Mouse (Mus musculus): ENCODE results near the gene Dlgap4. TPM values are rescaled to one million over a fixed set of nuclear protein-coding genes. Genes with fewer than 3 reads are reported as not detected.
A peak's percentile ranks its signal among the peaks of the same experiment; 100 is the strongest.

The Dlgap4 gene
- polyA plus RNA-seq, 1 experiment from 2014 or later = 66.4 TPM

DNA sequence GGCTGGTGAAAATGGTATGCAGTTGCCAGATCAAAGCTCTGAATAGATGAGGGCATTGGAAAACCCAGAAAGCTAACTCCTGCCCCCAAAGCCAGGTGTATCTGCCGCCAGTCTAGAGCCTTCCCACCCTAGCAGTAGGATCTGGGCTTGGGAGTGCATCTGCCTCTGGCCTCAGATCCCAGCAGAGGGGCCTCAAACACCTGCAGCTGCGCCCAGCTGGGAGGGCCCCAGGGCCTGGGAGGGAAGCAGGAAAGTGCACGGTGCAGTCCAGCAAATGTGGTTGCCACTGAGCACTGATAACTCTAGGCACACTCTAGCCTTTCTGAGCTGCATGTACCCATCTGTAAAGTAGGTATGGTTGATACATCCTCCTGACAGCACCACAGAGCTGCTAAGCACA lies 129.7 kb downstream of the Dlgap4 start:
- H3K27ac ChIP-seq (ENCODE audit: low read length) = no peak overlapping the region
- H3K9ac ChIP-seq (ENCODE audit: low read length) = no peak overlapping the region
- no peak overlapping the region for H3K4me2 ChIP-seq (ENCODE audit: low read depth, low read length)
- H3K27me3 ChIP-seq (ENCODE audit: control insufficient read depth, insufficient read depth, low read depth, low read length) = no peaks in the 10 kb centered on the region
- H3K4me1 ChIP-seq (replicated peaks; ENCODE audit: control insufficient read depth, insufficient read depth, low read length) = peaks cover 16% of the 10 kb centered on the region
- H3K36me3 ChIP-seq (ENCODE audit: control insufficient read depth, insufficient read depth, low read length) = peaks cover 14% of the 10 kb centered on the region
- H3K9me3 ChIP-seq (ENCODE audit: control insufficient read depth, low read length) = no peaks in the 10 kb centered on the region
- WGBS = 77% methylated on average over 3 of the region's 3 CpGs
- no peak overlapping the region for H3K4me3 ChIP-seq (ENCODE audit: low read length)
- ATAC-seq (ENCODE audit: low read depth) = no peak

DNA sequence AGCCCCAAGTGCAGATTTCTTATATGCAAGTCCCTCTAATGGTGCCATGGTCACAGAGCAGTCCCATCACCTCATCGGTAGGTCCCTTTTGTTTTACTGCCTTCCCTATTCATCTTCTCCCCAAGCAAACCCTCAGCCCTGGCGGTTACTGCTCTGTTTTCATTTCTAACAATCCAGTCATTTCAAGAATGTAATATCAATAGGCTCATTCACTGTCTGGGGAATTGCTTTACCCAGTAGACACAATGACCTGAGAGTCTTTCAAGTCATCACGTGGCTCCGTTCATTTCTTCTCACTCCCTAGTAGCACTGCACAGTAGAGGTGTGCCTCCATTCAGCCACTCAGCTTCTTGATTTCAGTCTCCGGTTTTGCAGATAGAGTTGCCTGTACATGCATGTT lies 130.9 kb downstream of the Dlgap4 start:
- no peak overlapping the region for H3K4me3 ChIP-seq (ENCODE audit: low read length)
- peaks cover 16% of the 10 kb centered on the region for H3K4me1 ChIP-seq (replicated peaks; ENCODE audit: control insufficient read depth, insufficient read depth, low read length)
- H3K9me3 ChIP-seq (ENCODE audit: control insufficient read depth, low read length) = no peaks in the 10 kb centered on the region
- no peak for ATAC-seq (ENCODE audit: low read depth)
- no peak overlapping the region for H3K27ac ChIP-seq (ENCODE audit: low read length)
- H3K36me3 ChIP-seq (ENCODE audit: control insufficient read depth, insufficient read depth, low read length) = peaks cover 19% of the 10 kb centered on the region
- no peaks in the 10 kb centered on the region for H3K27me3 ChIP-seq (ENCODE audit: control insufficient read depth, insufficient read depth, low read depth, low read length)
- H3K9ac ChIP-seq (ENCODE audit: low read length) = no peak overlapping the region
- WGBS = 70% methylated on average over 5 of the region's 5 CpGs
- H3K4me2 ChIP-seq (ENCODE audit: low read depth, low read length) = no peak overlapping the region

DNA sequence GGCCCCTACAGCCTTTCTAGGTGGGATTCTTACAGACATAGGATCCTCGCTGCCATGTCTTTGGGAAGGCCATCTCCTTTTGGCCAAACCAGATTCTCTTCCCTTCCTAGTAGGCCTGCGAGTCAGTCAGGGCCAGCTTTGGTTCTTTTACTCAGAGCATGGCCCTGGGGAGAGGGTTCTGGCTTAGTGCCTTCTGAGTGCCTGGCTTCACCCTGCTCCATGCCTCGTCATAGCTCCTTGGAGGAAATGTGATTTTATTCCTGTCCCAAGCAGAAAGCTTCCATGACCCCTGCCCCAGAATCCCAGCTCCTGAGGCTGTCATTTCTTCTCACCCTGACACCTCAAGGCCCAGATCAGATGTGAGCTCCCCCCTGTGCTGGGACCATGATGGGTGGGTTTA lies 133.8 kb downstream of the Dlgap4 start:
- peaks cover under 1% of the 10 kb centered on the region for H3K4me1 ChIP-seq (replicated peaks; ENCODE audit: control insufficient read depth, insufficient read depth, low read length)
- no peak overlapping the region for H3K27ac ChIP-seq (ENCODE audit: low read length)
- H3K9ac ChIP-seq (ENCODE audit: low read length) = no peak overlapping the region
- H3K9me3 ChIP-seq (ENCODE audit: control insufficient read depth, low read length) = no peaks in the 10 kb centered on the region
- H3K4me2 ChIP-seq (ENCODE audit: low read depth, low read length) = no peak overlapping the region
- no peaks in the 10 kb centered on the region for H3K27me3 ChIP-seq (ENCODE audit: control insufficient read depth, insufficient read depth, low read depth, low read length)
- H3K36me3 ChIP-seq (ENCODE audit: control insufficient read depth, insufficient read depth, low read length) = peaks cover 30% of the 10 kb centered on the region
- no peak for ATAC-seq (ENCODE audit: low read depth)
- no peak overlapping the region for H3K4me3 ChIP-seq (ENCODE audit: low read length)
- WGBS = 78% methylated on average over 3 of the region's 3 CpGs

DNA sequence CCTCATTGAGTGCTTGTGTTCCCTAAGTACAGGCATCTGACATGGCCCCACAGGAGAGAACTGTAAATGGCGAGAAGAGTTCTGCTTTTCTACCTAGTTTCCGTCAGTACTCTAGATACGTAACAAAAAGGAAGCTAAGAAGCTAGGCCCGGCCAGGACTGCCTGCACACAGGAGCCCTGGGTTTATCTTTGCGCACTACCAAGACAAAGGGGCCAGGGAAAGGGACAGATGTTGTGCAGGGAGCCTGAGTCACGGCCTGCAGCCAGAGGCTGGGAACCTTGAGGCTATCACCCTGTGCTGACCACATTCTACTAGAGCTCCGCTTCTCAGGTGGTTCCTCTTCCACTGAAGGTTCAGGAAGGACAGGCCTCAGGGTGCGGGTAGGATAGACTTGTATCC lies 136.2 kb downstream of the Dlgap4 start:
- Histone ChIP-seq H3K9me3 (ENCODE audit: control insufficient read depth, low read length) (no peaks in the 10 kb centered on the region), H3K27me3 (ENCODE audit: control insufficient read depth, insufficient read depth, low read depth, low read length) (no peaks in the 10 kb centered on the region), H3K4me2 (ENCODE audit: low read depth, low read length) (no peak overlapping the region), H3K36me3 (ENCODE audit: control insufficient read depth, insufficient read depth, low read length) (peaks cover 38% of the 10 kb centered on the region), H3K9ac (ENCODE audit: low read length) (no peak overlapping the region), H3K4me3 (ENCODE audit: low read length) (no peak overlapping the region), H3K4me1 (replicated peaks; ENCODE audit: control insufficient read depth, insufficient read depth, low read length) (no peaks in the 10 kb centered on the region), H3K27ac (ENCODE audit: low read length) (no peak overlapping the region)
- no peak for ATAC-seq (ENCODE audit: low read depth)
- WGBS = 88% methylated on average over 8 of the region's 8 CpGs

DNA sequence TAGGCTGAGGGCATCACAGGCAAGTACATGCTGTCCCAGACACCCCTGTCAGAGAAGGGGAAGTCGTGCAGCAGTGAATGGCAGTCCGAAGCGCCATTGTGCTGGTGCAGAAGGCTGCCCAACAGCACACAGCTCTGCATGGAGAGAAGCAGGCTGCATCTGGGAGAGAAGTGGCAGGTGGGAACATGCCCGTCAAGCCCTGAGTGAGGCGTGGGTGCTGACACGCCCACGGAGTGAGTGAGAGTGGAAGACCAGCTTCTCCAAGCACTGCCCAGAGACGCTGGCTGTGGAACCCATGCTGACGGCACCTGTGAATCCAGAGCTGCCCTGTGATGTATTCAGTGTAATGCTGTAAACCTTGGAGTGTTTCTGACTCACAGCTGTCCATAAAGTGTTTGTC lies 143.4 kb downstream of the Dlgap4 start:
- Histone ChIP-seq H3K36me3 (ENCODE audit: control insufficient read depth, insufficient read depth, low read length) (peaks cover 53% of the 10 kb centered on the region), H3K4me2 (ENCODE audit: low read depth, low read length) (no peak overlapping the region), H3K9ac (ENCODE audit: low read length) (no peak overlapping the region), H3K27ac (ENCODE audit: low read length) (no peak overlapping the region), H3K9me3 (ENCODE audit: control insufficient read depth, low read length) (peaks cover 5% of the 10 kb centered on the region; the same call in 1 of the 2 replicates), H3K4me3 (ENCODE audit: low read length) (no peak overlapping the region), H3K27me3 (ENCODE audit: control insufficient read depth, insufficient read depth, low read depth, low read length) (no peaks in the 10 kb centered on the region), H3K4me1 (replicated peaks; ENCODE audit: control insufficient read depth, insufficient read depth, low read length) (no peaks in the 10 kb centered on the region)
- 91% methylated on average over 9 of the region's 9 CpGs for WGBS
- ATAC-seq (ENCODE audit: low read depth) = no peak

DNA sequence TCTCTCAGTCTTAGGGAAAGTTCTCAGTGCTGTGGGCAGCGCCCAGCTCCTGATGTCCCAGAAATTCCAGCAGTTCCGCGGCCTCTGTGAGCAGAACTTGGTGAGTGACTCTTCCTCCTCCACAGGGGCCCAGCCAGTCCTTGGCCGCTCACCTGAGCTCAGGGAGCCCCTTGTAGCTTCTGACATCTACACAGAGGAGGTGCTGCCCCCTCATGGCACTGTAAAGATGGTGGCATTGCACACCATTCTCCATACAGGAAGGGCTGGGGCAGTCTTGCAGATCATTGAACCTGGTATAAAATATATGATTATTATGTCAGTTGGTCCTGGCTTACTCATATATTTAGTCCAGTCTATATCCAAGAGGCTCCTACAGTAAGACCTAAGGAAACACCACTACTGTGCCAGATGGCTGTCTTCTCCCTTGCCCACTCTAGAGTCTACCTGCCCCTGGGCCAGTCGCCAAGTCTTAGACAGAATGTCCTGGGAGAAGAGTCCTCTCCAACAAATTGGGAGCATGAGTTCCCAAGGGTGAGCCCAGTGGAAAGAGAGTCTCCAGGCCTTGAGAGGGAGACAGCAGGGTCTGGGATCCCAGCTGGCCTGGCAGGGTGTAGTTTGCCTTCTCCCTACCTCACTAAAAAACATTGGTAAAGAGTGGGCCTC lies 147.5 kb downstream of the Dlgap4 start:
- Histone ChIP-seq H3K27me3 (ENCODE audit: control insufficient read depth, insufficient read depth, low read depth, low read length) (no peaks in the 10 kb centered on the region), H3K4me2 (ENCODE audit: low read depth, low read length) (no peak overlapping the region), H3K27ac (ENCODE audit: low read length) (no peak overlapping the region), H3K4me1 (replicated peaks; ENCODE audit: control insufficient read depth, insufficient read depth, low read length) (peaks cover 4% of the 10 kb centered on the region; the same call in 1 of the 2 replicates), H3K9ac (ENCODE audit: low read length) (no peak overlapping the region), H3K9me3 (ENCODE audit: control insufficient read depth, low read length) (peaks cover 5% of the 10 kb centered on the region; the same call in 1 of the 2 replicates), H3K4me3 (ENCODE audit: low read length) (no peak overlapping the region), H3K36me3 (ENCODE audit: control insufficient read depth, insufficient read depth, low read length) (peaks cover 41% of the 10 kb centered on the region)
- 73% methylated on average over 5 of the region's 5 CpGs for WGBS
- ATAC-seq (ENCODE audit: low read depth) = no peak

DNA sequence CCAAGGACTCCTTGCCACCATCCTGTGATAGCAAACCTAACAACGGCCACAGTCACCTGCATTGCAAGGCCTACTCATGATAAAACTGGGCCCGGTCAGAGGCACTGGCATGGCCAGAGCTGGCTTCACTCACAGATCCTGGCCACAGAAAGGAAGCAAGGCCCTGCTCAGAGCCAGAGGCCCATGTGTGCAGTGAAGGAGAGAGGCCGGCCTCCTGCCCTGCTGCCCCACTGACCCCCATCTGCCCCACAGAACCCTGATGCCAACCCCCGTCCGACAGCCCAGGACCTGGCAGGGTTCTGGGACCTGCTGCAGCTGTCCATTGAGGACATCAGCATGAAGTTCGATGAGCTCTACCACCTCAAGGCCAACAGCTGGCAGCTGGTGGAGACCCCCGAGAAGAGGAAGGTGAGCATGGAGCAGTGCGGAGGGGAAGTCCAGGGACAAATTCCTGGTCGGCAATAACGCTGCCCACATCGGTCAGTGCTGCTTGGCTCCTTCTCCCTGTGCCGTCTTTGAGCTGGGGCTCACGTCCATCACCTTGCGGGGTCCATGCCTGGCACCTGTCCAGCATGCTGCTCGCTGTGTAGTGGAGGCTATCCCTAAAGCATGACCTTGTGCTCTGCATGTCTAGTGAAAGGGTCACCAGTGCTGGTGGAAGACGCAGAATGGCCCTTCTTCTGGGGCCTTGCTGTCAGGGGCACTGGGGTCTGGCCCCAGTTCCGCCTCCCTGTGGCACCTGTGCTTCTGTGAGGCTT lies 148.2 kb downstream of the Dlgap4 start:
- WGBS = 92% methylated on average over 17 of the region's 17 CpGs

DNA sequence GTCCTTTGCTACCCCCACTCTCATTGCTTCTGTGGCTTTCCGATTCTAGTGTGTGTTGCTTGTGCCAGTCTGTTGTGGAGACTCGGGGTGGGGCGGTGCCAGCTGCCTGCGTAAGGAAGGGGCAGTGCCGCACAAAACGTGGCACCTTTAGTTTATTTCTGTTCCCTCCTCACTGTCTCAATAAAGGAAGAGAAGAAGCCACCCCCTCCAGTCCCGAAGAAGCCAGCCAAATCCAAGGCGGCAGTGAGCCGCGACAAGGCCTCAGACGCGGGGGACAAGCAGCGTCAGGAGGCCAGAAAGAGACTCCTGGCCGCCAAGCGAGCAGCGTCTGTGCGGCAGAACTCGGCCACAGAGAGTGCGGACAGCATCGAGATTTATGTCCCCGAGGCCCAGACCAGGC lies 149.0 kb downstream of the Dlgap4 start:
- peak overlapping the region; percentile 23 for H3K27ac ChIP-seq (ENCODE audit: low read length)
- peaks cover 27% of the 10 kb centered on the region for H3K36me3 ChIP-seq (ENCODE audit: control insufficient read depth, insufficient read depth, low read length)
- ATAC-seq (ENCODE audit: low read depth) = no peak
- peaks cover 5% of the 10 kb centered on the region; the same call in 1 of the 2 replicates for H3K9me3 ChIP-seq (ENCODE audit: control insufficient read depth, low read length)
- H3K27me3 ChIP-seq (ENCODE audit: control insufficient read depth, insufficient read depth, low read depth, low read length) = no peaks in the 10 kb centered on the region
- no peak overlapping the region for H3K4me2 ChIP-seq (ENCODE audit: low read depth, low read length)
- peaks cover 4% of the 10 kb centered on the region; the same call in 1 of the 2 replicates for H3K4me1 ChIP-seq (replicated peaks; ENCODE audit: control insufficient read depth, insufficient read depth, low read length)
- H3K9ac ChIP-seq (ENCODE audit: low read length) = no peak overlapping the region
- WGBS = 68% methylated on average over 21 of the region's 21 CpGs
- no peak overlapping the region for H3K4me3 ChIP-seq (ENCODE audit: low read length)

More for the DNA sequence above, 148.2 kb downstream of the Dlgap4 start:
- no peak overlapping the region for H3K4me2 ChIP-seq (ENCODE audit: low read depth, low read length)
- no peaks in the 10 kb centered on the region for H3K27me3 ChIP-seq (ENCODE audit: control insufficient read depth, insufficient read depth, low read depth, low read length)
- H3K27ac ChIP-seq (ENCODE audit: low read length) = peak overlapping the region; percentile 23
- H3K4me3 ChIP-seq (ENCODE audit: low read length) = no peak overlapping the region
- peaks cover 4% of the 10 kb centered on the region; the same call in 1 of the 2 replicates for H3K4me1 ChIP-seq (replicated peaks; ENCODE audit: control insufficient read depth, insufficient read depth, low read length)
- H3K9me3 ChIP-seq (ENCODE audit: control insufficient read depth, low read length) = peaks cover 5% of the 10 kb centered on the region; the same call in 1 of the 2 replicates
- no peak for ATAC-seq (ENCODE audit: low read depth)
- peaks cover 35% of the 10 kb centered on the region for H3K36me3 ChIP-seq (ENCODE audit: control insufficient read depth, insufficient read depth, low read length)
- H3K9ac ChIP-seq (ENCODE audit: low read length) = no peak overlapping the region

DNA sequence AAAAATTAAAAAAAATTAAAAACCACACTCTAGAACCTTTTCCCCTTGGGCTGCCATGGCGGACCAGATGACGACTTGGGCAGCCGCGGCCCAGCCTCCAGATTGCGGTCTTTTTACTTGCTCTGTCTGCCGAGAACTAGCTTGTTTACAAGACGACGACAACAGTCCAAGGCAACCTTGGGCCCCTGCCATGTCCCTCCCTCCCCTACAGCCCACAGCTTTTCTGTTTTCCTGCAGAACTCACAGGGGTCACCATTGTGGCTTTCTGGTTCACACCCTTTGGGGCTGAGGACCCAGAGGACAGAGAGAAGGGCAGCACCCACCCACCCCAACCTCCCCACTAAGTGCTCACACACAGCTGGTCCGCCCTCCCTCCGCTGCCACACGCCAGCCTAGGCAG lies 149.6 kb downstream of the Dlgap4 start:
- Histone ChIP-seq H3K9me3 (ENCODE audit: control insufficient read depth, low read length) (peaks cover 4% of the 10 kb centered on the region; the same call in 1 of the 2 replicates), H3K27me3 (ENCODE audit: control insufficient read depth, insufficient read depth, low read depth, low read length) (no peaks in the 10 kb centered on the region), H3K36me3 (ENCODE audit: control insufficient read depth, insufficient read depth, low read length) (peaks cover 21% of the 10 kb centered on the region), H3K4me2 (ENCODE audit: low read depth, low read length) (no peak overlapping the region), H3K4me1 (replicated peaks; ENCODE audit: control insufficient read depth, insufficient read depth, low read length) (peaks cover 4% of the 10 kb centered on the region; the same call in 1 of the 2 replicates), H3K9ac (ENCODE audit: low read length) (no peak overlapping the region), H3K4me3 (ENCODE audit: low read length) (no peak overlapping the region), H3K27ac (ENCODE audit: low read length) (peak overlapping the region; percentile 41)
- WGBS = 51% methylated on average over 11 of the region's 11 CpGs
- peak; percentile 76 for ATAC-seq (ENCODE audit: low read depth)
